Mouse (Mus musculus) forelimb bud, embryonic 11.5 days (tissue): ENCODE measurements around the gene Ccdc88c.

Experiments
- DNase-seq: peaks from one replicate; pipeline ENCODE4 v3.0.0-alpha.2; 2012; ENCODE audit warnings: low read depth, low spot score

Gene Ccdc88c

GRCm38 (mm10) chr12:100997830-100998563 is 30.9 kb downstream of the Ccdc88c start:
- DNase-seq = peak; percentile 71

GRCm38 (mm10) chr12:100996378-100996898 is 32.4 kb downstream of the Ccdc88c start:
- no peak for DNase-seq

GRCm38 (mm10) chr12:100995607-100996377 is 33.1 kb downstream of the Ccdc88c start:
- no peak for DNase-seq

GRCm38 (mm10) chr12:100994140-100995015 is 34.5 kb downstream of the Ccdc88c start:
- no peak for DNase-seq

- no peak for DNase-seq
These were observed 35.7 kb downstream of the Ccdc88c start for GRCm38 (mm10) chr12:100993146-100993545.

- DNase-seq = no peak
These were observed 36.4 kb downstream of the Ccdc88c start for GRCm38 (mm10) chr12:100992505-100992904.

GRCm38 (mm10) chr12:100991119-100991518 is 37.7 kb downstream of the Ccdc88c start:
- no peak for DNase-seq

- peak; percentile 84 for DNase-seq
These were observed 38.6 kb downstream of the Ccdc88c start for GRCm38 (mm10) chr12:100990291-100990690.

GRCm38 (mm10) chr12:100989780-100990288 is 39.0 kb downstream of the Ccdc88c start:
- DNase-seq = no peak

GRCm38 (mm10) chr12:100988324-100989130 is 40.3 kb downstream of the Ccdc88c start:
- no peak for DNase-seq

- no peak for DNase-seq
These were observed 42.4 kb downstream of the Ccdc88c start for GRCm38 (mm10) chr12:100986423-100986822.

GRCm38 (mm10) chr12:100985793-100986157 is 43.1 kb downstream of the Ccdc88c start:
- DNase-seq = no peak

GRCm38 (mm10) chr12:100985050-100985792 is 43.6 kb downstream of the Ccdc88c start:
- no peak for DNase-seq

GRCm38 (mm10) chr12:100983565-100983964 is 45.3 kb downstream of the Ccdc88c start:
- DNase-seq = no peak

- no peak for DNase-seq
These were observed 46.6 kb downstream of the Ccdc88c start for GRCm38 (mm10) chr12:100982217-100982616.

- DNase-seq = no peak
These were observed 48.3 kb downstream of the Ccdc88c start for GRCm38 (mm10) chr12:100980551-100981008.

GRCm38 (mm10) chr12:100979616-100980015 is 49.2 kb downstream of the Ccdc88c start:
- no peak for DNase-seq

GRCm38 (mm10) chr12:100977958-100978725 is 50.7 kb downstream of the Ccdc88c start:
- no peak for DNase-seq

GRCm38 (mm10) chr12:100977551-100977950 is 51.3 kb downstream of the Ccdc88c start:
- no peak for DNase-seq
